Mouse (Mus musculus): ENCODE measurements around the gene Zfp638.

- TF ChIP-seq EP300 (IDR thresholded peaks at IDR 0.05; ENCODE audit: low read depth) (no peak), CTCF (IDR thresholded peaks at IDR 0.05; ENCODE audit: low read depth) (no peak)
Measured at GRCm38 (mm10) chr6:83987642-83988041, 120.7 kb downstream of the Zfp638 start.
